Mouse (Mus musculus): ENCODE data around the gene Pla2g2d. TPM values are rescaled to one million over a fixed set of nuclear protein-coding genes. Genes with fewer than 3 reads are reported as not detected.

The Pla2g2d gene
- polyA plus RNA-seq, 1 experiment from 2014 or later = not detected

DNA sequence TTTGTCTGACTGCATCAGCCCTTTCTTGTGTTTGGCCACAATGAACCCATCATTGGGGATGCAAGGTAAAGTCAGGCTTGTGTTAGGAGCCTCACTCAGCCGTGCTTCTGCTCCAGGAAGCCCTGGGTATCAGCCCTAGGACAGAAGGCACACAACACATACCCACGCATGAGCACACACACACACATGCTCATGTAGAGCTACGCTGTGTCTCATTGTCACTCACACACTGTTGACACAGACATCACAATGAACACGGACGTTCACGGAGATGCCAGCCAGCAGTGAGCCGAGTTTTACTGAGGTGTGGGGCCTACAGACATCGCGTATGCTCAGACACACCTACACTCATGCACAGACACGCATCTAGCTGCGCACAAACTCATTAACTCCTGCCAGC, 19.6 kb upstream of the Pla2g2d start:
- H3K36me3 ChIP-seq (ENCODE audit: inconsistent target) = no peaks in the 10 kb centered on the region
- no peaks in the 10 kb centered on the region for H3K79me2 ChIP-seq (ENCODE audit: inconsistent target)
- no peak overlapping the region for H3K27ac ChIP-seq
- 82% methylated on average over 11 of the region's 11 CpGs for WGBS (ENCODE audit: missing documents)
- H3K4me3 ChIP-seq (ENCODE audit: inconsistent target) = no peak overlapping the region

DNA sequence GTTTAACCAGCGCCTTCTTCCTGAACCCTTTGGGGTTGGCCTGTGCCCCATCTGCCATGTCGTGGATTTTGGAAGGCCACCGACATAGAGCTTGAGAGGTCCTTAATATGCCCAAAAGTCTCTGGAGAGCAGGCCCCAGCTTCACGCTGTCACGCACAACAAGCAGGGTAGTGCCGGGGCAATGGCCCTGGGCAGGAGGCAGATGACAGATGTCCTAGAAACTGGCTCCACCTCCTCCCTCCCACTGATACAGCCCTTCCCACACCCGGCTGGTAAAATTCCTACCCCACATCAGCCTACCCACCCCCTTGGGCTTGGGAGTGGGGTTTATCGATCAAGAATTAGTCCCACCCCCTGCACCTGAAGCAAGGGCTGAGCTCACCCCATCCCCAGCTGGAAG, 18.1 kb upstream of the Pla2g2d start, which contains the start of gene Pla2g2f:
Gene Pla2g2f, minus strand, starts transcription at position 211 of the 400 bp plus-strand sequence.
- Histone ChIP-seq H3K4me3 (ENCODE audit: inconsistent target) (no peak within 1 kb of the TSS), H3K79me2 (ENCODE audit: inconsistent target) (no peaks in the 10 kb centered on the region), H3K27ac (no peak within 1 kb of the TSS), H3K36me3 (ENCODE audit: inconsistent target) (no peaks in the 10 kb centered on the region)
- WGBS (ENCODE audit: missing documents) = 85% methylated on average over 8 of the region's 8 CpGs

DNA sequence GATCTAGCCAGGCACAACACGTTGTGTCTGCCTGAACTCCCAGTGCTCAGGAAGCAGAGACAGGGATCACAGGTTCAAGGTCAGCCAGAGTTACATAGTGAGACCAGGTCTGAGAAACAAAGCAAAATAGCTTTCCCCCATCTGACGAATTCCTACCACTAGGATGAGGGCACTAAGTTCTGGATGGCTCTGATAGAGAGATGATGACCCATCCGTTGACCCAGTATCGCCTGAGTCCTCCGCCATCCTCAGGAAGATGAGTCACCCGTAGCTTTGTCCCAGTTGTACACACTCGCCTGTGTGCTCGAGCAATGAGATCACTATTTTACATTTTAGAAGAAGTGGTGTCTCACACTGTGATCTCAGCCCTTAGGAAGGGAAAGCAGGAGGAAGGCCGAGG, 13.3 kb upstream of the Pla2g2d start:
- Histone ChIP-seq H3K27ac (no peak overlapping the region), H3K79me2 (ENCODE audit: inconsistent target) (no peaks in the 10 kb centered on the region)
- 65% methylated on average over 9 of the region's 9 CpGs for WGBS (ENCODE audit: missing documents)

DNA sequence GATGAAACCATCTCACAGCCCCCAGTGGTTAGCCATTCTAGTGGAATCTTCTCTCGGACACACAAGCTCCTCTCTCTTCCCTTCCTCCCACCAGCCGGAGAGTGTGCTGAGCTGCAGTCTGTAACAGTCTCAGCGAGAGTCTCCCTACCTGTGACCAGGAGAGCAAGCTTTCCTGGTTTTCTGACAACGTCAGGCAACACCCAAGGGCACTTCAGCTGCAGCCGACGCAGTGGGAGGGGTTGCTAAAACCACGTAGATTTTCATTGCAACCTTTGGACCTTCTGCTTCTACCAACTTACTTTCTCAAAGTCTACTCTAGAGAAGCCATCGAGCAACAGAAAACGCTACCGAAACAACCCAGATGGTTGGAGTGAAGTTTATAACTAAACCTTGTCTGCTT, 3.6 kb upstream of the Pla2g2d start:
- WGBS (ENCODE audit: missing documents) = 87% methylated on average over 10 of the region's 10 CpGs
- no peaks in the 10 kb centered on the region for H3K36me3 ChIP-seq (ENCODE audit: inconsistent target)
- no peak overlapping the region for H3K4me3 ChIP-seq (ENCODE audit: inconsistent target)
- no peak overlapping the region for H3K27ac ChIP-seq
- H3K79me2 ChIP-seq (ENCODE audit: inconsistent target) = no peaks in the 10 kb centered on the region

More for the DNA sequence above, 13.3 kb upstream of the Pla2g2d start:
- no peak overlapping the region for H3K4me3 ChIP-seq (ENCODE audit: inconsistent target)
- H3K36me3 ChIP-seq (ENCODE audit: inconsistent target) = no peaks in the 10 kb centered on the region

DNA sequence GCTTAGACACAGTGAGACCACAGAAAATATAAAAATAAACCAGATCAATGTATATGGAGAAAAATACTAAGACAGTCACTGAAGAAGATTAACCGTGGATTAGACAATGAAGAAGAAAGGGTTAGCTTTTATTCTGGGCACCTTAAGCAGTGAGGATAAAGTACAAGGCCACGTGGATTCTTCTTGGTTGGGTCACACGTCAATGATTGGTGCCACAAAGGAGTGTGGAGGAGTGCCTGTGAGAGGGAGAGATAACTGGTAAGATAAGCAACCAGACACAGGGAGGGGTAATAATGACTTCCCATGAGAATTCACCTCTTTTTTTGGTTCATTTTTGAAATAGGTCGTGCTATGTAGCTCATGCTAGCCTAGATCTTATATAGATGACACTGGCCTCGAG, 3.1 kb upstream of the Pla2g2d start:
- Histone ChIP-seq H3K4me3 (ENCODE audit: inconsistent target) (no peak overlapping the region), H3K36me3 (ENCODE audit: inconsistent target) (no peaks in the 10 kb centered on the region), H3K27ac (no peak overlapping the region), H3K79me2 (ENCODE audit: inconsistent target) (no peaks in the 10 kb centered on the region)
- 79% methylated on average over 5 of the region's 5 CpGs for WGBS (ENCODE audit: missing documents)

DNA sequence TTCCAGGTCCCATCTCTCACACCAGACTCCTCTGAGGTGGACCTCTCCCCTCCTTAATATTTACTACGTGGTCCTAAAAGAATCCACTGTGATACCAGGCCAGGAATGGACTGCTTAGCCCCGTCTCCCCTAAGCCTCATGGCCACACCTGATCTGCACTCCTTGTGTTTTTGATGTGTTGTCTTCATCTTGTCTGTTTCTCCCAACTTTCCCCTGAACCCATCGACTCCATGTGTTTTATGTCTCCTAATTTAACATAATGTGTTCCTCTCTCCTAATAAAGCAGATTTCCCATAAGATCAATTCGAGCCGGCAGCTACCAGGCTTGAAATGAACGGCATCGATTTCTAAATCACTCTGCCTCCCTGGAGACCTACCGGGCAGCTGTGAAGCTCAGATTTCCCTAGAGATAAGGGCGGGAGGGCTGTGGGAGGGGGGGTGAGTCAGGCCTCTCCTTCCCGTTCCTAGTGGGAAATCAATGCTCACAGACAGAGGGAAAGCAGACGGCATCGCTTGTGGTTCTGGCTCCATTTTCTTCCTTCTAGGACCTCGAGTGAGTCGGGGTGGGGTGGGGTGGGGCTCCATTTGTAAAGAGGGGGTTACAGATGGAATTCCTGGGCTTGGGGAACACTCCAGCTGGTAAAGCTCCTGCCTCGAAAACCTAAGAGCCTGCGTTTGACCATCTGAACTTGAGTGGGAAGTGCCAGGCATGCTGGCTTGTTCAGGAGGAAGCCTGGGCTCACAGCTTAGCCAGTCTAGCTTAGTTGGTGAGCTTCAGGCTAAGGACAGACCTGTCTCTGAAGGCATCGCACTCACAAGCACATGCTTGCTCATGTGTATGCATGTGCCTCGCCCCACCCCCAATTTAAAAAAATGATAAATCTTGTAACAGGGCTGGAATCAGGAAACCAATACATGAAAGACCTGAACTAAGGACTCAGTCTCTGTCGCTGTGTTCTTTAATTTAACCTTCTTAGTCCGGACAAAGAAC, 2.2 kb downstream of the Pla2g2d start:
- no peaks in the 10 kb centered on the region for H3K36me3 ChIP-seq (ENCODE audit: inconsistent target)
- H3K27ac ChIP-seq = no peak overlapping the region
- H3K4me3 ChIP-seq (ENCODE audit: inconsistent target) = no peak overlapping the region
- 45% methylated on average over 20 of the region's 20 CpGs for WGBS (ENCODE audit: missing documents)
- no peaks in the 10 kb centered on the region for H3K79me2 ChIP-seq (ENCODE audit: inconsistent target)

DNA sequence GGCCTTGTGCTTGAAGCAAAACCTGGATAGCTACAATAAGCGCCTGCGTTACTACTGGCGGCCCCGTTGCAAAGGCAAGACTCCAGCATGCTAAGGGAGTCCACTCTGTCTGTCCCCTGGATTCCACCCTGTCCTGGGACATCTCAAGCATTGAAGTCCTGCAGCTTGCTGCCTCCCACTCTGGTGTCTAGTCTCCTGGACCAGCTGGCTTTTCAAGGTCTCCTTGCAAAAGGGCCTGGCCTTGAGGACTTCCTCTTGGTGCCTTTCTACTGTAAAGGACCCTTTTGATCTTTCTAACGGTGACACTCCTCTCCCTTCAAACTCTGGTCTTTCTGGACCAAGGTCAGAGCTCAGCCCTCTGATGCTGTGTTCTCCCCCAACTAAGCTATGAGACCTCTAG, 4.8 kb downstream of the Pla2g2d start:
- no peaks in the 10 kb centered on the region for H3K79me2 ChIP-seq (ENCODE audit: inconsistent target)
- no peak overlapping the region for H3K27ac ChIP-seq
- 89% methylated on average over 5 of the region's 5 CpGs for WGBS (ENCODE audit: missing documents)
- no peak overlapping the region for H3K4me3 ChIP-seq (ENCODE audit: inconsistent target)
- no peaks in the 10 kb centered on the region for H3K36me3 ChIP-seq (ENCODE audit: inconsistent target)

DNA sequence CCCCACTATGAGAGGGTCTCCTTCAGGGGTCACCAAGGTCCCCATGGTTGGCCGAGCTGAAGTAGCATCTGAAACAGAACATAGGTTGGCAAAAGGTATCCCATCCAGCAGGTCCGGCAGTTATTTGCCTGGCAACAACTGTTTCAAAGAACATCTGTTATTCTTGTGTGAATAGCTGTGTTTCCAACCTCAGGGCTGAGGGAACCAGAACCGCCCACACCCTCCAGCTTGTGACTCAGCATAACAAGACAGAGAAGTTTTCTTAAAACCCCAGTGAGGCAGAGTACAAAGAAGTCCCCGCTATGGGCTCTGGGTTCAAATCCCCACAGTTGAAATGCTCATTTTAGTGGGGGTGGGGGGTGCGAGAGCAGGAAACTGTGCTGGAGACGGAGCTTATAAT, 6.6 kb downstream of the Pla2g2d start:
- no peaks in the 10 kb centered on the region for H3K36me3 ChIP-seq (ENCODE audit: inconsistent target)
- no peak overlapping the region for H3K4me3 ChIP-seq (ENCODE audit: inconsistent target)
- no peaks in the 10 kb centered on the region for H3K79me2 ChIP-seq (ENCODE audit: inconsistent target)
- no peak overlapping the region for H3K27ac ChIP-seq
- WGBS (ENCODE audit: missing documents) = 75% methylated on average over 6 of the region's 6 CpGs

DNA sequence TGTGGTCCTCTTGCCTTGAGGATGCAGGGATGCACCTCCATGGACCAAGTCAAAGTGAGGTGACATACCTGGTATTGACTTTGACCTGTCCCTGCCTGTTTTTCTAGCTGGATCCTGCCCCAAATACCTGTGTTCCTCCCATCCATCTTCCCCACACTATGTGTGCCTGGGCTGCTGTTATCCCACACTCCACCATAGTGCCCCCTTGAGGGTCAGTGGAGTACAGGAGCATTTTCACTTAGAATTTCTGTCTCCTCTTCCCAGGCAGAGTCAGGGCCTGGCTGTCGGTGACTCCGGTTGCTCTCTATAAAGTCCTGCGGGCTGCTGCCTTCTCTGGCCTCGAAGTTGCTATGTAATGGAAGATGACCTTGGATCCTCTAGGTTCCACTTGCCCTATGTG, 10.2 kb downstream of the Pla2g2d start:
- no peaks in the 10 kb centered on the region for H3K79me2 ChIP-seq (ENCODE audit: inconsistent target)
- WGBS (ENCODE audit: missing documents) = 31% methylated on average over 4 of the region's 4 CpGs
- no peak overlapping the region for H3K4me3 ChIP-seq (ENCODE audit: inconsistent target)
- H3K36me3 ChIP-seq (ENCODE audit: inconsistent target) = no peaks in the 10 kb centered on the region
- no peak overlapping the region for H3K27ac ChIP-seq

DNA sequence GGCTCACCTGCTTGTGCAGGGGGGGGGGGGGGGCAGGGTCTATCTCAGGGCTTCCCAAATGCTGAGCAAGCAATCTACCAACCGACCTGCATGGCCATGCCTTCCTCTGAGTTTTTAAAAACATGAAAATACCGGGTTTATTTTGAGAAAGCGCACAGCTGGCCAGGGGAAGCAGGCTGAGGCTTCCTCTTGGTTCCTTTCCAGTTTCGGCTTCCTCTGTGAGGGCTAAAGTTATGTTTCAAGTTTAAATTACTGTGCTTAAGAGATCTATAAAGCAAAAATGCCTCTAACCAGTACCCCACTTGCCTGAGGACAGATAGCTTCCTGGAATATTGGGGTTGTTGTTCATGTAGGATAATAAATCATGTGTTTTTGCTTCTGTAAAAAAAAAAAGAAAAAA, 10.6 kb downstream of the Pla2g2d start:
- WGBS (ENCODE audit: missing documents) = 0% methylated on average over 4 of the region's 4 CpGs

DNA sequence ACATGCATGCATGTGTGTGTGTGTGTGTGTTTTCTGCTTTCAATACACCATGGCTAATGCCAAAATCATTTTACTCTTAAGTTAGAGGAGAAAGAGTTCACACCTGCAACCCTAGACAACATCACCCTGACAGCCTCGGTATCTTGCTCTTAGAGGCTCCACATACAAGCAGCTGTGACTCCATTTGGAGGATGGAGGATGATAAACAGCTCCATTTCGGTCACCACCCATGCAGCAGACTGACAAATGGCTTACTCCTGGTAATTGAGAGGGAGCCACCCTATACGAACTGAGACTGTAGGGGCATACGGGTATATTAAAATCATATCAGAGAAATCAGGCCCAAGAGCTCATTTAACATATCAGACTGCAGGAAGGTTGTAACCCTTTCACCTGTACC, 12.8 kb downstream of the Pla2g2d start:
- H3K27ac ChIP-seq = no peak overlapping the region
- H3K4me3 ChIP-seq (ENCODE audit: inconsistent target) = no peak overlapping the region
- WGBS (ENCODE audit: missing documents) = 86% methylated on average over 4 of the region's 4 CpGs
- no peaks in the 10 kb centered on the region for H3K36me3 ChIP-seq (ENCODE audit: inconsistent target)
- H3K79me2 ChIP-seq (ENCODE audit: inconsistent target) = no peaks in the 10 kb centered on the region

More for the DNA sequence above, 10.6 kb downstream of the Pla2g2d start:
- Histone ChIP-seq H3K79me2 (ENCODE audit: inconsistent target) (no peaks in the 10 kb centered on the region), H3K4me3 (ENCODE audit: inconsistent target) (no peak overlapping the region), H3K36me3 (ENCODE audit: inconsistent target) (no peaks in the 10 kb centered on the region), H3K27ac (no peak overlapping the region)

DNA sequence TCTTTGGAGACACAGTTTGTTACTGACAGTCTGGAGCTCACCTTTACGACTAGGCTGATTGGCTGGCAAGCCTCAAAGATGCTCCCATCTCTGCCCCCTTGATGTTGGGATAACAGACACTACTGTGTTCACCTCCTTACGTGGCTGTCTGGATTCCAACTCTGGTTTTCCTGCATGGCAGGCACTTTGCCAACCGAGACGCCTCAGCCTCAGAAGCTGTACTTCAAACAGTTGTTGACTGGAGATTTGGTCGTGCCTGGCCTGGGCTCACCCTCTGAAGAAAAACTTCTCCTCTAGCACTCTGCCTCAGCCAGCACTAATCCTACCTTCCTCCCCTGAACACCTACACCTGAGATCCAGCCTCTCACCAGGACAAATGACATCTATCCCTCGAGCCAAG, 15.9 kb downstream of the Pla2g2d start:
- Histone ChIP-seq H3K4me3 (ENCODE audit: inconsistent target) (no peak overlapping the region), H3K27ac (no peak overlapping the region), H3K79me2 (ENCODE audit: inconsistent target) (no peaks in the 10 kb centered on the region), H3K36me3 (ENCODE audit: inconsistent target) (no peaks in the 10 kb centered on the region)
- WGBS (ENCODE audit: missing documents) = 70% methylated on average over 6 of the region's 6 CpGs

DNA sequence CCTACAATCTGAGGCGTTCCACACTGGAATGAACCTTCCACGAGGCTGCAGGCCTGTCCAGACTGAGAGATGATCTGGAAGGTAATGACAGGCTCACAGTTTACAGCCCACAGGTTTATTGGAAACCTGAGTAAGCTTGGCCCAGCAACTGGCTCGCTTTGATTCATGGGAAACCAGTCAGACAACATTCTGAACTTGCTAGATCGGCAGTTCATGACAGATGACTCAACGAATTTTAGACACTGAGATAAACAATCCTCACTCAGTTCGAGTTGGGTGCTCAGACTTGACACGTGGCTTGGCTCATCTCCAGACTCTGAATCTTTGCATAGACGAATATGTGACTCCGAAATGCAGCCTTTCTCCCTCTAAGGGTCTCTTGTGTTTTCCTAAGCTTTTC, 17.1 kb downstream of the Pla2g2d start:
- H3K27ac ChIP-seq = no peak overlapping the region
- H3K36me3 ChIP-seq (ENCODE audit: inconsistent target) = no peaks in the 10 kb centered on the region
- H3K4me3 ChIP-seq (ENCODE audit: inconsistent target) = no peak overlapping the region
- no peaks in the 10 kb centered on the region for H3K79me2 ChIP-seq (ENCODE audit: inconsistent target)
- 48% methylated on average over 9 of the region's 9 CpGs for WGBS (ENCODE audit: missing documents)

DNA sequence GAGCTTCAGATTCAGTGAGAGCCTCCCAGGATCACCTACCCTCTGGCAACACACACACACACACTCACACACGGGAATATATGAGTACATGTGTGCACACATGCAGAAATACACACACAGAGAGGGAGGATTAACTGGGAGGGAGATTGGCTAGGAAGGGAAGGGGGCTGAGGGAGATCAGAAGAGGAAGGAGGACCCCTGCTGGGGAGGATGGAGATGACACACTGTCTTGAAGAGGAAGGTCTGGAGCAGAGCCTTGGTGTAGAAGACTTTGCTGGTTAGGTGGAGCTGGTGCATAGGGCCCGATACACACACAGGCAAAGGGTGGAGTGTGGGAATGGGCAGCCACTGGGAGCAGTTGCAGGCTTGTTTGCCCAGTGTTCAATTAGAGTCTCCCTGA, 17.7 kb downstream of the Pla2g2d start:
- Histone ChIP-seq H3K4me3 (ENCODE audit: inconsistent target) (no peak overlapping the region), H3K79me2 (ENCODE audit: inconsistent target) (no peaks in the 10 kb centered on the region), H3K27ac (no peak overlapping the region), H3K36me3 (ENCODE audit: inconsistent target) (no peaks in the 10 kb centered on the region)
- WGBS (ENCODE audit: missing documents) = 64% methylated on average over 2 of the region's 2 CpGs

DNA sequence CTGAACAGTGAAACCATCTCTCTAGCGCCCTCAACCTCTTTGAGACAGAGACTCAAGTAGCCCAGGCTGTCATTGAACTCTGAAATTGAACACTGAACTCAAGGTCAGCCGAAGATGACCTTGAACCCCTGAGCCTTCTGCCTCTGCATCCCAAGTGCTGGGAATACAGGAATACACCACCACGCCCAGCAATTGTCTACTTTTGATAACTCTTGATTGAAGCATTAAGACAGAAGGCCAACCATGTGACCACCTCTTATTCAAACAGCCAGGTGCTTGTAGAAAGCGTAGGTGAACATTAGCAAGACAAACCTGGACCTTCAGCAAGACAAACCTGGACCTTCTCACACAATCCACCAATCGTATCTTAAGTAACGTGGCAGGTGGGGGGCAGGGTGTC, 18.8 kb downstream of the Pla2g2d start:
- Histone ChIP-seq H3K36me3 (ENCODE audit: inconsistent target) (no peaks in the 10 kb centered on the region), H3K79me2 (ENCODE audit: inconsistent target) (no peaks in the 10 kb centered on the region), H3K4me3 (ENCODE audit: inconsistent target) (no peak overlapping the region), H3K27ac (no peak overlapping the region)
- 86% methylated on average over 6 of the region's 6 CpGs for WGBS (ENCODE audit: missing documents)
